In the genomic region with DNA sequence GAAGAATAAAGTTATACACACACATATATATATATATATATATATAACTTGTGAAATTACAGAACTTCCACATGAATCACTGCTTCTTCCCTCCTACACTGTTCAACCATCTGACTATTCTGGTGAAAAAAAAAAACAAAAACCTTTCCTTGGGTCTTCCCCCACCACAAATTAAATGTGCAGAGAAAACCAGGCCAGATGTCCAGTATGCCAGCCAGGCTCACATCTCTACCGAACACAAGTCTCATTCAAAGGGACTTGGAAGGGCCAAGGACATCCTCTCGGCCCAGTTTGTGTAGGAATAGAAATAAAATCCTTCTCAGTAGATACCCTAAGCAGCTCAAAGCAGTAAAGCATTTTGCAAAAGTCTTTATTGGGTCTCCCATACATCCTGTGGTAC, we compare ENCODE assay signal across 31 mouse cellular contexts.
DNase-seq lines count a peak whose midpoint lies in the region; ATAC-seq and TF ChIP-seq lines count a peak whose summit lies in the region.
"Had no signal": no experiment of that assay in that cellular context is flagged by ENCODE, and none has a peak within 500 bp of the region (broad histone marks: within the 10 kb centered on the region; RNA-seq: fewer than 3 reads in every experiment).

No protein-coding gene starts in this region.

- 0 out of 2 replicates have a peak overlapping the region, but pooled peaks have one; percentile 28 for H3K27ac ChIP-seq in layer of hippocampus, adult 2 months
- H3K27ac ChIP-seq: embryonic facial prominence, embryonic 13.5 days; forebrain, embryonic 10.5 days; forebrain, embryonic 15.5 days; hindbrain, embryonic 13.5 days; limb, embryonic 15.5 days; liver, embryonic 13.5 days; macrophage; midbrain, embryonic 13.5 days; neural tube, embryonic 13.5 days had no signal

- intact Hi-C loops in left cerebral cortex, postnatal 14 days (cut with DNase I) = no loop called here

- peak in 1 of 2 experiments; percentile 10 for DNase-seq in layer of hippocampus, adult 2 months (ENCODE audit: low spot score in 2 of 2)
- DNase-seq in layer of hippocampus, adult 11-12 months (ENCODE audit: low spot score) = no peak
- peak; percentile 41 to 50 for DNase-seq in right cerebral cortex, adult 2 months (ENCODE audit: low spot score in 2 of 2)
- no peak for DNase-seq in right cerebral cortex, postnatal 10 days (ENCODE audit: low spot score in 2 of 2)
- peak; percentile 23 to 48 for DNase-seq in left cerebral cortex, postnatal 14 days (ENCODE audit: low spot score in 2 of 2)
- peak; percentile 22 to 37 for DNase-seq in right cerebral cortex, postnatal 36 days (ENCODE audit: low spot score in 2 of 2)
- DNase-seq: adrenal gland, postnatal 25 days; cerebellum, adult 18-20 months; cerebellum, postnatal 10 days; gastrocnemius, postnatal 14 days; heart, adult 18-20 months; heart, postnatal 4 days; kidney, adult 8-10 months; kidney, postnatal 36 days; liver, embryonic 13.5 days; lung, adult 18-20 months; thymus, adult 18-20 months; thymus, postnatal 36 days had no signal

- ATAC-seq in granulocyte monocyte progenitor cell, adult 5-6 weeks (replicated peaks; ENCODE audit: poor library complexity, severe bottlenecking) = no peak
- ATAC-seq: CD4-positive, CD25-positive, alpha-beta regulatory T cell, adult 4 months; forebrain, embryonic 15.5 days; intestine, embryonic 16.5 days; lung, postnatal 0 days; midbrain, embryonic 13.5 days had no signal

- H3K4me3 ChIP-seq in layer of hippocampus, adult 2 months = no peak overlapping the region
- H3K4me3 ChIP-seq: embryonic facial prominence, embryonic 13.5 days; forebrain, embryonic 10.5 days; forebrain, embryonic 15.5 days; heart, embryonic 12.5 days; hindbrain, embryonic 13.5 days; limb, embryonic 15.5 days; liver, embryonic 13.5 days; midbrain, embryonic 13.5 days; neural tube, embryonic 13.5 days had no signal

- TF ChIP-seq CTCF in layer of hippocampus, adult 2 months (conservative IDR thresholded peaks at IDR 0.05) = no peak

Comparison
In these comparisons a context has a peak if more than half of its experiments do, and no peak if none do; other contexts are left out.
1. DNase-seq: peak in right cerebral cortex, adult 2 months (2 of 2), left cerebral cortex, postnatal 14 days (2 of 2) and right cerebral cortex, postnatal 36 days (2 of 2); none in layer of hippocampus, adult 11-12 months (single experiment) and right cerebral cortex, postnatal 10 days (0 of 2).